Mouse (Mus musculus): ENCODE data around the gene Rassf8. TPM values are rescaled to one million over a fixed set of nuclear protein-coding genes. Genes with fewer than 3 reads are reported as not detected.

Rassf8 gene
- polyA plus RNA-seq, 1 experiment from 2014 or later = 12.5 TPM

DNA sequence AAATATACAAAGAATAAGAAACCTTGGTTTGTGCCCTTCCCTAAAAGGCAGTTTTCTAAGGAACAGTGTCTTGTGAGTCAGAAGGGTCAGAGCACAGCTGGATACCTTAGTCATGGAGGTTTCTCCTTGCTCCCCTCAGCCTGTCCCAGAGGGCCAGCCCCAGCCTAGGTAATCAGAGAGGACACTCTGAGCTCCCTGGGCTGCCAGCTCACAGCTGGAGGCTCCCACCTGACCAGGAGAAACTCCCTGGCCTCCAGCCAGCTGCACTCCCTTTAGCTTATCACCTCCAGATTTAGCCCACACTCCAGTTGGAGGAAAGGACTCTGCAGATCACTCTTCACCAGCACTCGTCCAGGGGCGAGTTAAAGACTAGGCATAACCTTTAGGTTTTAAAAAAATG is 104.2 kb downstream of the Rassf8 start:
- no peak overlapping the region for H3K9ac ChIP-seq (ENCODE audit: low read depth, low read length)

DNA sequence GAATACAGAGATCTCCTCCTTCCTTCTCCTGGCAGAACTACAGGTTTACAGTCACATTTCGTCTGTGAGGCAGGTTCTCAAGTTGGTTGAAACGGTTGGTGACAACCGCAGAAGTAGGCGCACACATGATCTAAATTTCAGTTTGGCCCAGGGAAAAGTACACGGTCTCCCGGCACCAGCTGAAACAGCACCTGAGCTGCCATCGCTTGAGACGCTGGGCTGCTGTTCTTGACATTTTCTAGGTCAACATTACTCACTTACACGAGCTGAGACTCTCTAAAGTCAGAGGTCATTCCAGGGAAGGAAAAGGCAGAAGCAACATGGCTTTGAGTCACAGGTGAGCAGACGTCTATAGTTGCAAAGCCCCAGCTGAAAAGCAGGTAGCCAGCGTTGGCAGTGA is 105.4 kb downstream of the Rassf8 start:
- WGBS (ENCODE audit: insufficient replicate concordance) = 75% methylated on average over 11 of the region's 11 CpGs
- Histone ChIP-seq H3K4me2 (no peak overlapping the region), H3K27ac (ENCODE audit: low read depth, low read length) (no peak overlapping the region), H3K9me3 (replicated peaks; ENCODE audit: control insufficient read depth, low read length) (no peaks in the 10 kb centered on the region), H3K27me3 (ENCODE audit: control insufficient read depth, insufficient read depth, low read length) (no peaks in the 10 kb centered on the region), H3K4me1 (ENCODE audit: control insufficient read depth, insufficient read depth, low read length) (peaks cover 26% of the 10 kb centered on the region), H3K4me3 (ENCODE audit: low read depth, low read length) (no peak overlapping the region), H3K9ac (ENCODE audit: low read depth, low read length) (no peak overlapping the region), H3K36me3 (ENCODE audit: control insufficient read depth, insufficient read depth, low read length) (no peaks in the 10 kb centered on the region)
- no peak for ATAC-seq (replicated peaks; ENCODE audit: insufficient number of reproducible peaks, low FRiP score, low TSS enrichment)

More for the DNA sequence above, 104.2 kb downstream of the Rassf8 start:
- H3K4me1 ChIP-seq (ENCODE audit: control insufficient read depth, insufficient read depth, low read length) = peaks cover 26% of the 10 kb centered on the region
- H3K36me3 ChIP-seq (ENCODE audit: control insufficient read depth, insufficient read depth, low read length) = no peaks in the 10 kb centered on the region
- no peak for ATAC-seq (replicated peaks; ENCODE audit: insufficient number of reproducible peaks, low FRiP score, low TSS enrichment)
- no peak overlapping the region for H3K4me2 ChIP-seq
- no peak overlapping the region for H3K27ac ChIP-seq (ENCODE audit: low read depth, low read length)
- no peaks in the 10 kb centered on the region for H3K27me3 ChIP-seq (ENCODE audit: control insufficient read depth, insufficient read depth, low read length)
- 2% methylated on average over 2 of the region's 2 CpGs for WGBS (ENCODE audit: insufficient replicate concordance)
- H3K9me3 ChIP-seq (replicated peaks; ENCODE audit: control insufficient read depth, low read length) = no peaks in the 10 kb centered on the region
- no peak overlapping the region for H3K4me3 ChIP-seq (ENCODE audit: low read depth, low read length)

DNA sequence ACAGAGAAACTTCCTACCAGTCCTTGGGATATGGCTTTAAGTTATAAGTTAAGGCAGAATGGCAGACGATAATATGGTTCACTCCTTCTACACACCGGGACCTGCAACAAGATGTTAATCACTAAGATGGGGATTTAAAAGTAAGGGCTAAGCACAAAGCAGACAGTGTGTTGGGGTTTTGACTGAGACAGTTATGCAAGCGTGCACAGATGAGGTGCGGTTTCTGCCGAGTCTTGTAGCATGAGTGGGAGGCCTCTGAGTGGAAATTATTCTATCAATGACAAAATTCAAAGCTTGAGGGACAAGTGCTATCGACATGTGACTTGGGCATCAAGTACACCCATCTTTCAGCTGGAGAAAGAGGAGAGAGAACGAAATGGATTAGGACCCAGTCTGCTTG is 106.2 kb downstream of the Rassf8 start:
- H3K4me3 ChIP-seq (ENCODE audit: low read depth, low read length) = no peak overlapping the region
- no peak overlapping the region for H3K9ac ChIP-seq (ENCODE audit: low read depth, low read length)
- H3K4me1 ChIP-seq (ENCODE audit: control insufficient read depth, insufficient read depth, low read length) = peaks cover 26% of the 10 kb centered on the region
- no peaks in the 10 kb centered on the region for H3K9me3 ChIP-seq (replicated peaks; ENCODE audit: control insufficient read depth, low read length)
- no peaks in the 10 kb centered on the region for H3K27me3 ChIP-seq (ENCODE audit: control insufficient read depth, insufficient read depth, low read length)
- WGBS (ENCODE audit: insufficient replicate concordance) = 82% methylated on average over 7 of the region's 7 CpGs
- no peak overlapping the region for H3K4me2 ChIP-seq
- no peaks in the 10 kb centered on the region for H3K36me3 ChIP-seq (ENCODE audit: control insufficient read depth, insufficient read depth, low read length)
- H3K27ac ChIP-seq (ENCODE audit: low read depth, low read length) = no peak overlapping the region
- no peak for ATAC-seq (replicated peaks; ENCODE audit: insufficient number of reproducible peaks, low FRiP score, low TSS enrichment)

DNA sequence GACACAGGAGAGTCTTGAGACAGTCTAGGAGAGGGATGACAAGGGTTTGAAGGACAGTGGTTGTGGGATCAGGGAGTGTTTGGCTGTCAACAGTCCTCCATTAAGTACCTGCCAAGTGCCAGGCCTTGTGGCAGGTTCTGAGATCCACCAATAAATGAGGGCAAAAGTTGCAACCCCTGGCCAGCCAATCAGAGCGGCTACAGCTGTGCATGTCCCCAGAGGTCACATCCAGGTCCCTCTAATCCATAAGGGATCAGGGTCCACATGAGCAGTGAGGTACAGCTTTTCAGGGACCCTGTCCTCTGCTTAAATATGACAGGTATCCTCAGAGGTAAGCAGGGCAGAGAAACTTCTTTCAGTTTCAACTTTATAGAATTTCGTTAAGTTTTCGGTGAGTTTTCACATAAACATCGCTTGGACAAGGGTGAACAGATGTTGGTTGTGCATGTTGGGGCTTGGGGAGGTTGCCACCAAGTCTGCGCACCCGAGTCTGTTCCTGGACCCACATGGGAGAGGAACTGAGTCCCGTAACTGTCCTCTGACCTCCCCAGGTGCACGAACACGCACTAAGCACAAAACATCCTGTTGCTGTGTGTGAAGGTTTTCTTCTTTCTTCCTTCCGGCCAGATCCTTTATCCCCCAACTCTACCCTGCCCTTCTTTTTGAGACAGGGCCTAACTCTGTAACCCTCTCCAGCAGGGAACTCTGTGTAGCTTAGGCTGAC is 107.0 kb downstream of the Rassf8 start:
- ATAC-seq (replicated peaks; ENCODE audit: insufficient number of reproducible peaks, low FRiP score, low TSS enrichment) = no peak
- Histone ChIP-seq H3K27ac (ENCODE audit: low read depth, low read length) (no peak overlapping the region), H3K9ac (ENCODE audit: low read depth, low read length) (no peak overlapping the region), H3K36me3 (ENCODE audit: control insufficient read depth, insufficient read depth, low read length) (no peaks in the 10 kb centered on the region), H3K27me3 (ENCODE audit: control insufficient read depth, insufficient read depth, low read length) (no peaks in the 10 kb centered on the region), H3K9me3 (replicated peaks; ENCODE audit: control insufficient read depth, low read length) (no peaks in the 10 kb centered on the region), H3K4me2 (no peak overlapping the region), H3K4me1 (ENCODE audit: control insufficient read depth, insufficient read depth, low read length) (peaks cover 26% of the 10 kb centered on the region), H3K4me3 (ENCODE audit: low read depth, low read length) (no peak overlapping the region)
- WGBS (ENCODE audit: insufficient replicate concordance) = 91% methylated on average over 10 of the region's 10 CpGs

DNA sequence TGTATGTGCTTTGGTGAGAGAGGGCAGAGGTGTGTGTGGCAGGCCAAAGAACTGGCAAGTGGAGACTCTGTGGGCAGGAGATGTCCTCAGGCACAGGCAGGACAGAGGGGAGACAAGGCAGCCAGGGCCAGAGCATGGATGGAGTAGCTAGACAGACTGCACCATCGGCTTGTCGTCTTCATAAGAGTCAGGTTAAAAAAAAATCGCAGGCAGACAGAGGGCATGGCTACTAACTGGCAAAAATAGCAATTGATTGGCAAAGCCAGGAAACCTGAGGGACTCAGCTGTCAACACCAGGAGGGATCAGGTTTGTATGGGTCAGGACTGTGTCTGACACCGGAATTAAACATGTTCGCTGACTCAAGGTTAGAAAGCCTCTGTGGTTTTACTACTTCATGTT is 108.2 kb downstream of the Rassf8 start:
- no peaks in the 10 kb centered on the region for H3K36me3 ChIP-seq (ENCODE audit: control insufficient read depth, insufficient read depth, low read length)
- H3K9me3 ChIP-seq (replicated peaks; ENCODE audit: control insufficient read depth, low read length) = no peaks in the 10 kb centered on the region
- H3K4me3 ChIP-seq (ENCODE audit: low read depth, low read length) = no peak overlapping the region
- H3K27me3 ChIP-seq (ENCODE audit: control insufficient read depth, insufficient read depth, low read length) = no peaks in the 10 kb centered on the region
- peaks cover 26% of the 10 kb centered on the region for H3K4me1 ChIP-seq (ENCODE audit: control insufficient read depth, insufficient read depth, low read length)
- no peak overlapping the region; the same call in 1 of the 2 replicates for H3K27ac ChIP-seq (ENCODE audit: low read depth, low read length)
- H3K9ac ChIP-seq (ENCODE audit: low read depth, low read length) = no peak overlapping the region
- WGBS (ENCODE audit: insufficient replicate concordance) = 39% methylated on average over 5 of the region's 5 CpGs
- H3K4me2 ChIP-seq = no peak overlapping the region; the same call in 1 of the 2 replicates
- ATAC-seq (replicated peaks; ENCODE audit: insufficient number of reproducible peaks, low FRiP score, low TSS enrichment) = no peak

DNA sequence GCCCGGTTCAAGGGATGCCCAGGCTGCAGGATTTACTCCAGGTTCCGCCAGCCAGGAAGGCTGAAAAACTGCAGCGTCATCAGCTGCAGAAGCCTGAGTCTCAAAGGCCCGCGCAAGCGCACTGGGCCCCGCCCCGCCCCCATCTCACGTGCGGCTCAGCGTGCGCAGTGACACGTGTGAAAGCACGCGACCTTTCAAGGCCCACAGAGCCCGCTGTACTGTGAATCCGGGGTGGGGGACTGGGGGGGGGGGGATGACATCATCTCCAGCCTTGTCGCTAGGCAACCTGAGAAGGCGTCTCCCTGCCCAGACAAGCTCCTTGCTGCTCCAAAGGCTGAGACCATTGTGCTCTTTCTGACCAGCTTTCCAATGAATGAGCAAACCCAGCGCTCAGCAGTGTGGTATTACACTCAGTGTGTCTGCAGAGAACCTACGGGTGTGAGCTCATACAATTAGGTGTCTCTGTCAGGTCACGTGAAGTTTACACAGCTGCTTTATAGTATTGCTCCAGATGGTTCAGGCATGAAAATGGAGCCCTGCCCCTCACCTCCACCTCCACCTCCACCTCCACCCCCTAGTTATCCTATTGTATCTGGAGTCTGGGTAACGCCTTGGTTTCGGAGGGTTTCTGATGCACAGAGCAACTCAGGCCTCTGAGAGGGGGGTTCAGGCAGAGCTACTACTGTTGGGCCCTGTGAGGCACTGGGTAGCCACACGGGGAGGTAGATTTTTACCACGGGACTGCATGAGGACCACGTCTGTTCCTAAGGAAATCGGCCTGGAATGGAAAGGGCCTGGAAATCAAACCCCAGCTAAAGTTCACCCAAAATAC is 109.4 kb downstream of the Rassf8 start:
- peak; percentile 79 for ATAC-seq (replicated peaks; ENCODE audit: insufficient number of reproducible peaks, low FRiP score, low TSS enrichment)
- H3K4me3 ChIP-seq (ENCODE audit: low read depth, low read length) = peak overlapping the region; percentile 12; the same call in 1 of the 2 replicates
- 12% methylated on average over 27 of the region's 28 CpGs for WGBS (ENCODE audit: insufficient replicate concordance)
- peaks cover 22% of the 10 kb centered on the region for H3K4me1 ChIP-seq (ENCODE audit: control insufficient read depth, insufficient read depth, low read length)
- H3K4me2 ChIP-seq = peak overlapping the region; percentile 54
- peak overlapping the region; percentile 62; the same call in 1 of the 2 replicates for H3K27ac ChIP-seq (ENCODE audit: low read depth, low read length)
- peak overlapping the region; percentile 43; the same call in 1 of the 2 replicates for H3K9ac ChIP-seq (ENCODE audit: low read depth, low read length)
- no peaks in the 10 kb centered on the region for H3K9me3 ChIP-seq (replicated peaks; ENCODE audit: control insufficient read depth, low read length)
- H3K27me3 ChIP-seq (ENCODE audit: control insufficient read depth, insufficient read depth, low read length) = no peaks in the 10 kb centered on the region
- H3K36me3 ChIP-seq (ENCODE audit: control insufficient read depth, insufficient read depth, low read length) = no peaks in the 10 kb centered on the region

DNA sequence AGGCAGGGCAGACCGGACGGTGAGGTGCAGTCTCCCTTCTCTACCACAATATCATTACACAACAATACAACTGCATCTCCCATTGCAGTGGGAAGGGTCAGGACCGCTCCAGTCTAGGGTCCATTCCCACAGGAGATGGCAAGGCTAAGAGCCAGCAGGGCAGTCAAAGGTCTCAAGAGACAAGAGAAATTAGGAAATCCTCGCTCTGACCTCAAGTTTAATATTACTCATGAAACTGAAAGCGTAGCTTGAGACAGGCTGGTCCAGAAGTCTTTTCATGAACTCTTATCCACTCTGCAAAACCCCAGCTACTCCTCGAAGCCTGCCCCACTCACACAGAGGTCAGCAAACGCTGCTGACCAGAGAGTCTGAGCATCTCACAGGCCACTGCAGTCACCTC is 110.9 kb downstream of the Rassf8 start:
- Histone ChIP-seq H3K4me3 (ENCODE audit: low read depth, low read length) (no peak overlapping the region), H3K4me1 (ENCODE audit: control insufficient read depth, insufficient read depth, low read length) (peaks cover 16% of the 10 kb centered on the region), H3K4me2 (no peak overlapping the region), H3K27me3 (ENCODE audit: control insufficient read depth, insufficient read depth, low read length) (no peaks in the 10 kb centered on the region), H3K9me3 (replicated peaks; ENCODE audit: control insufficient read depth, low read length) (no peaks in the 10 kb centered on the region), H3K36me3 (ENCODE audit: control insufficient read depth, insufficient read depth, low read length) (no peaks in the 10 kb centered on the region), H3K9ac (ENCODE audit: low read depth, low read length) (no peak overlapping the region), H3K27ac (ENCODE audit: low read depth, low read length) (no peak overlapping the region)
- ATAC-seq (replicated peaks; ENCODE audit: insufficient number of reproducible peaks, low FRiP score, low TSS enrichment) = no peak
- 88% methylated on average over 7 of the region's 7 CpGs for WGBS (ENCODE audit: insufficient replicate concordance)

DNA sequence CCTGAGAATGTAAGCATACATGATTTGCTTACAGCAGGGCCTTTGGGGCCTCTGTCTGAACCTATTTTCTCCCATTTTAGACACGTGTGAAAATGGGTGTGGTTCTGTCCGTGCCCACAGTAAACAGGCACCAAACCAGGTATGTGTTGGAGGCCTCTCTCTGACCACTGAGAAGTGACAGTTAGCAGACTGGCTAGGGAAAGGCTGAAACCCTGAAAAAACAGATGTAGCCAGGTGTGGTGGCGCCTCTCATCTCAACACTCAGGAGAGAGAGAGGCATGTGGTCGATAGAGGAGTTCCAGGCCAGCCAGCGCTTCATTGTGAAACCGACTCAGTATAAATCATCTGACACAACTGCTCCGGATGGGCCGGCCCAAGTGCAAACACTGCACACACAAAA is 111.9 kb downstream of the Rassf8 start:
- Histone ChIP-seq H3K4me1 (ENCODE audit: control insufficient read depth, insufficient read depth, low read length) (peaks cover 19% of the 10 kb centered on the region), H3K4me3 (ENCODE audit: low read depth, low read length) (no peak overlapping the region), H3K36me3 (ENCODE audit: control insufficient read depth, insufficient read depth, low read length) (no peaks in the 10 kb centered on the region), H3K27me3 (ENCODE audit: control insufficient read depth, insufficient read depth, low read length) (peaks cover 2% of the 10 kb centered on the region; the same call in 1 of the 2 replicates), H3K27ac (ENCODE audit: low read depth, low read length) (no peak overlapping the region), H3K4me2 (no peak overlapping the region), H3K9me3 (replicated peaks; ENCODE audit: control insufficient read depth, low read length) (no peaks in the 10 kb centered on the region), H3K9ac (ENCODE audit: low read depth, low read length) (no peak overlapping the region)
- 56% methylated on average over 8 of the region's 8 CpGs for WGBS (ENCODE audit: insufficient replicate concordance)
- no peak for ATAC-seq (replicated peaks; ENCODE audit: insufficient number of reproducible peaks, low FRiP score, low TSS enrichment)

Data from heart, embryonic 11.5 days (tissue).